Mouse (Mus musculus) Patski (cell line): ENCODE measurements at regions not wholly inside any gene's neighbourhood (a gene's known extent, or its start where the extent isn't known, plus 50 kb on each side); places are given as distances from the start of the nearest gene placed in this dataset.

Source experiments
- ATAC-seq: fragments of 100-300 bp; one replicate; pipeline ENCODE4 v1.8.0; 2021
- CTCF ChIA-PET: fragments of 350-600 bp; sonication (Branson Sonifier 250); formaldehyde crosslinking; loops from one replicate; lab custom pipeline; 2022; ENCODE audit warnings: inconsistent platforms; lab: Charles Lee
- POLR2A ChIA-PET: fragments of 350-600 bp; sonication (Branson Sonifier 250); formaldehyde crosslinking; loops from one replicate; lab custom pipeline; 2022; ENCODE audit warnings: antibody characterized with exemption, inconsistent platforms; lab: Charles Lee
- DNase-seq: peaks from one replicate; pipeline ENCODE4 v3.0.0-alpha.2; 2011; ENCODE audit warnings: low read depth, low spot score
- H3K27me3 ChIP-seq: fragments of 371-371 bp; one replicate; pipeline ENCODE4 v1.5.1; 2021
- CTCF ChIP-seq: fragments of 100-300 bp; IDR thresholded peaks from one replicate; pipeline ENCODE4 v1.5.1; 2021
- in situ Hi-C: fragments of 300-500 bp; cut with MboI; formaldehyde crosslinking; loops from 3 replicates; pipeline ENCODE4 v1.11.1; 2018; ENCODE audit warnings: low pct_unique_long_range_greater_than_20kb, mixed read lengths

GRCm38 (mm10) chr10:16521895-16522294, 1201.1 kb upstream of the Cited2 start:
- in situ Hi-C loops, result no loop called here
- TF ChIP-seq CTCF, result no peak
- ChIA-PET POLR2A (no interaction called here), CTCF (no interaction called here)
- no peaks in the 10 kb centered on the region for H3K27me3 ChIP-seq
- ATAC-seq (no peak), DNase-seq (no peak)

DNA sequence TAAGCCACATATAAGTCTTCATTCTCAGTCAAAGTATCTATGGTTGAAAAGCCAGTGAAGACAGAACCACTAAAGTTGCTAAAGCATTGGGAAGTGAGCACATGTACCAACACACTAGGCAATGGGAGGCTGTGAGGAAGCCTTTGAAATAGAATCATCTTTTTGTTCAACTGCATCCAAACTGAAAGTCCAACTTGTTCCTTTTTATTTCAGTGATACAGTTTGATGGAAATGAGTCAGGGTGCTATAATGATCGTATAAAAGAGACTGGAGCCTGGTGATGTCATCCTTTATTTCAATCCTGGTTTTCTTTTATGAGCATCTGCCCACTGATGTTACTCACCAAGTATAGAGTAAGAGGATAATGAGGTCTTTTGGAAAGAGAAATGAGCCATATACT, 1198.9 kb upstream of the Cited2 start:
- ATAC-seq (no peak), DNase-seq (no peak)
- H3K27me3 ChIP-seq, result no peaks in the 10 kb centered on the region
- ChIA-PET POLR2A (no interaction called here), CTCF (no interaction called here)
- no peak for TF ChIP-seq CTCF
- in situ Hi-C loops, result no loop called here

DNA sequence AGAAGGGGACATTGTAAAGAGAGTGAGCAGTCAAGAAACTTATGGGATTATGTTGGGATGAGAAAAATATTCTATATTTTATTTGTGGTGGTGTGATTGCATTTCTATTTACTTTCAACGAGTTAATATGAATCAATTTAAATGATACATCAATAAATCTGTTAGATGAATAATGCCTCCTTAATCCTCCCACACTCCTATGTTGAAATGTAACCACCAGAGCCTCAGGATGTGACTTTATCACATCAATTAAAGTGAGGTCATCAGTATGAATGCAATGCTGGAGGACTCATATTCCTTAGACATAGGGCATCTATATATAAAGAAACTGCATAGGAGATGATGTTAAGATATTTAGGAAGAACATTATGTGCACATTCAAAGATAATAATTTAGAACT, 1195.3 kb upstream of the Cited2 start:
- CTCF ChIA-PET, result no interaction called here
- H3K27me3 ChIP-seq, result no peaks in the 10 kb centered on the region
- DNase-seq, result no peak
- ATAC-seq, result no peak
- in situ Hi-C loops, result no loop called here
- no peak for TF ChIP-seq CTCF
- POLR2A ChIA-PET, result no interaction called here

DNA sequence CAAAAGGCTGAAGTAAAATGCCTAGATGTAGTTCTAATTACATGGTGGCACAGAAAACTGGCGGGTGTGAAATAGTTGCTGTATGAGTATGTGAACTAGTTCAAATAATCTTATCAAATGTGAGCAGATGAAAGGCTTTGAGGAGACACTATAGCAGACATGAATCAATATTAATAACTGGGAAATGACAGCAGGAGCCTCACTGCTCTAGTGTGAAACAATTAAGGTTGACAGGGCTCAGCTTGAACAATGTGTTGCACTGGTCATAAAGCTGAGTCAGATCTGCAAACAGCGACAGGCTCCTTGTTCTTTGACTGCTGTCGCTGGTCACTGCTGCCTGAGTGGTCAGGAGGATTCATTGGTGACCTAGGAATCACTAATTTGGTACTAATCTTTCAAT, 1185.4 kb upstream of the Cited2 start:
- ChIA-PET CTCF (no interaction called here), POLR2A (no interaction called here)
- ATAC-seq, result no peak
- no peaks in the 10 kb centered on the region for H3K27me3 ChIP-seq
- TF ChIP-seq CTCF, result no peak
- DNase-seq, result no peak
- in situ Hi-C loops, result no loop called here

GRCm38 (mm10) chr10:16538379-16538778, 1184.6 kb upstream of the Cited2 start:
- CTCF ChIA-PET, result no interaction called here
- POLR2A ChIA-PET, result no interaction called here
- DNase-seq (no peak), ATAC-seq (no peak)
- H3K27me3 ChIP-seq, result no peaks in the 10 kb centered on the region
- in situ Hi-C loops, result no loop called here
- TF ChIP-seq CTCF, result no peak

GRCm38 (mm10) chr10:16545445-16545844, 1177.6 kb upstream of the Cited2 start:
- TF ChIP-seq CTCF, result no peak
- POLR2A ChIA-PET, result no interaction called here
- in situ Hi-C loops, result no loop called here
- DNase-seq, result peak; percentile 69
- ATAC-seq, result peak; percentile 100
- H3K27me3 ChIP-seq, result no peaks in the 10 kb centered on the region
- CTCF ChIA-PET, result interaction anchor here (1.5 kb wide), 1 partner anchor 45 kb away, joined by 3 read pairs; no protein-coding TSS in a partner anchor

- POLR2A ChIA-PET, result no interaction called here
- CTCF ChIA-PET, result interaction anchor here (1.2 kb wide), 1 partner anchor 15 kb away, joined by 3 read pairs; no protein-coding TSS in a partner anchor
- in situ Hi-C loops, result no loop called here
- ATAC-seq (peak; percentile 54), DNase-seq (peak; percentile 69)
- TF ChIP-seq CTCF, result no peak
- no peaks in the 10 kb centered on the region for H3K27me3 ChIP-seq
Observed at GRCm38 (mm10) chr10:16552861-16553635, 1170.0 kb upstream of the Cited2 start.

DNA sequence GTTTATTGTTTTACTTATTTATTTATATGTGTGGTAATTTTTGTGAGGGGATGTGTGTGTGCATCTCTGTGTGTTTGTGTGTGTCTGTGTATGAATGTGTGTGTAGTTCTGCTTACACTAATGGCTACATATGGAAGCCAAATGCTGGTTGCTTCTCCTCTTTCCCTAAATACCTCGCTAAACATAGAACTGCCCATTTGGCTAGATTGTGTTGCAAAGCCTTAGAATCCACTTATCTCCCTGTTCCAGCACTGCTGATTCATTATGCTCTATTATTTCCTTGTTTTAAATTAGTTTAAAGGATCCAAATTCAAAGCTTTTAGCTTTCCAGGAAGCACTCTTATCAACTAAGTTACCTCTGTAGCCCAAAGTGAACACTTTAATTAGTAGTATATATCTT, 1148.5 kb upstream of the Cited2 start:
- no peak for ATAC-seq
- DNase-seq, result no peak
- no peaks in the 10 kb centered on the region for H3K27me3 ChIP-seq
- ChIA-PET POLR2A (no interaction called here), CTCF (no interaction called here)
- in situ Hi-C loops, result no loop called here
- no peak for TF ChIP-seq CTCF

DNA sequence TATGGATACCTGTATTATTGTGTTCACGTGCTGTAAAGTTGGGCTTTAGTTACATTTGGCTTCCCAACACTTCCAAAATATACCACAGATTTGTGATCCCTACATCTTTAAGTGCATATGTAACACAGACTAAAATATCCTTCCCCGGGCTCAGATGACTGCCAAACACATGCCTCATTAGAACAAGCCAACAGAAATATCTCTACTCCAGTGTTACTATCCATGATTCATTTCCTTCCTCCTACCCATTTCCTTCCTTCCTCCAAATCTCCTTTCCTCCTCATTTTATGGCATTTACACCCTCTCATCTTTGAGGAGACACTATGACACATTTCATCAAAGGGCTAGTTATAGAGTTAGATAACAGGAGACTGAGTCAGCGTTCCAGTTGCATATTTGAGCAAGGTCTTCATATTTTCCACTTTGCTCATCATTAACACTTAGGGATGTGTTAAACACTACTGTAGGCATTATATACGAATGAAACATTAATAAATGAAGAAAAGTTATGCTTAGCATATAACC, 1144.4 kb upstream of the Cited2 start:
- TF ChIP-seq CTCF, result no peak
- CTCF ChIA-PET, result no interaction called here
- POLR2A ChIA-PET, result no interaction called here
- DNase-seq, result no peak
- ATAC-seq, result no peak
- H3K27me3 ChIP-seq, result no peaks in the 10 kb centered on the region
- in situ Hi-C loops, result no loop called here

DNA sequence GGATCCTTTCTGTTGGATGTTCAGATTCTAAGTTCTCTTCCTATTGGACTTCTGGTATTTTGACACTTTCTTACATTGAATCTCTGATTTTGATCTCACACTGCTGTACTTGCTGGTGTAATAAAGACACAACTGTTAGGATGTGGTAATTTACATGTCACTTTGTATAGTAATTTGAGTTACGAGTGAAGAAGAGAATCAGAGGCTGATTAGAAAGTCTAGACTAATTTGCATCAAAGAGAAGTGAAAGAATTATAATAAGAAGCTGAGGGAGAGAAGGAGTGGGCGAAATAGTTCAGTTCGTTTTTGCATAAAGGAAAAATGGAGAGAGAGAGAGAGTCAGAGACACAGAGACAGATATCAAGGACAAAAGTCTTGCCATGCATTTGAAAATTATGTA, 1142.8 kb upstream of the Cited2 start:
- in situ Hi-C loops, result no loop called here
- H3K27me3 ChIP-seq, result no peaks in the 10 kb centered on the region
- DNase-seq, result no peak
- POLR2A ChIA-PET, result no interaction called here
- no peak for TF ChIP-seq CTCF
- CTCF ChIA-PET, result no interaction called here
- ATAC-seq, result no peak

DNA sequence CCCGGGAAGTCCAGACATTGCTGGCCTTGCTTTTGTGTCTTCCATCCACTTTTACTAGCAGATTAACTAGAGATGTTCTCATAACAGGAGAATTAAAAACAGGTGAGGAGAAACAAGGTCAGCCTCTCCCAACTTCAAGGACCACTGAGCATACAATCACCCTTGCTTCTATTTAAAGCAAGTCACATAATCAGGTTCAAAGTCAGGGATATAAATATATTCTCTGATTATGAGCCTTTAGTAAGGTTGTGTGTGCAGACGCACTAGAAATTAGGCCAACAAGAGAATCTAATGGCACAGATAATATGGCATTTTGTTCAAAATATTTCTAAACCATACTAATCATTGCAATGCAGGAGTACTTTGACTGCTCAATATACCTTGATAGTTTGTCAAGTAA, 1134.2 kb upstream of the Cited2 start:
- in situ Hi-C loops, result no loop called here
- DNase-seq, result no peak
- CTCF ChIA-PET, result no interaction called here
- ATAC-seq, result no peak
- no peak for TF ChIP-seq CTCF
- POLR2A ChIA-PET, result no interaction called here
- H3K27me3 ChIP-seq, result no peaks in the 10 kb centered on the region
